Mouse (Mus musculus) cortical plate, adult 2 months (tissue): ENCODE results near the gene Cgrrf1.

Experiments used
- CTCF ChIP-seq: fragments of 200-500 bp; IDR thresholded peaks from 2 replicates; pipeline ENCODE4 v1.5.1; 2011; ENCODE audit warnings: mild to moderate bottlenecking, control low read depth, low read length; ENCODE audit not compliant: insufficient read depth; ENCODE audit errors: extremely low read depth
- POLR2A ChIP-seq: fragments of 200-500 bp; IDR thresholded peaks from 2 replicates; pipeline ENCODE4 v1.6.1; 2011; ENCODE audit warnings: mild to moderate bottlenecking, low read length, control low read depth; ENCODE audit not compliant: insufficient read depth; ENCODE audit errors: extremely low read depth

GRCm38 (mm10) chr14:46893961-46894360, 62.0 kb downstream of the Cgrrf1 start:
- no peak for TF ChIP-seq CTCF
- TF ChIP-seq POLR2A, result no peak
